Mouse (Mus musculus) brain, embryonic 14.5 days (tissue): ENCODE data around the gene Tmbim4. TPM values are rescaled to one million over a fixed set of nuclear protein-coding genes. Genes with fewer than 3 reads are reported as not detected.
A peak's percentile ranks its signal among the peaks of the same experiment; 100 is the strongest.
"Not testable (repeated sequence)": the region's sequence is repeated elsewhere in the genome, so short reads cannot be mapped to it uniquely, and the experiment has no call there.

ENCODE experiments used
- DNase-seq: peaks from one replicate; pipeline ENCODE4 v3.0.0-alpha.2; 2011; ENCODE audit warnings: low read depth
- CTCF ChIP-seq: fragments of 200-500 bp; IDR thresholded peaks from 2 replicates; pipeline ENCODE4 v1.5.1; 2012; ENCODE audit warnings: inconsistent platforms, mild to moderate bottlenecking, moderate library complexity, borderline replicate concordance; ENCODE audit not compliant: insufficient read depth, insufficient read length; ENCODE audit errors: extremely low read depth
- POLR2A ChIP-seq: fragments of 200-500 bp; IDR thresholded peaks from 2 replicates; pipeline ENCODE4 v1.6.1; 2012; ENCODE audit warnings: mild to moderate bottlenecking, inconsistent platforms, borderline replicate concordance; ENCODE audit not compliant: poor library complexity, insufficient read depth, insufficient read length, severe bottlenecking; ENCODE audit errors: extremely low read depth
- polyA plus RNA-seq: library from polyadenylated mRNA; depleted of rRNA; stranded (reverse); fragments of >200 nt; gene quantifications from 2 replicates; pipeline ENCODE4 v1.2.3, GENCODE M21; 2012

The Tmbim4 gene
- polyA plus RNA-seq, 1 experiment: 72.5 TPM

DNA sequence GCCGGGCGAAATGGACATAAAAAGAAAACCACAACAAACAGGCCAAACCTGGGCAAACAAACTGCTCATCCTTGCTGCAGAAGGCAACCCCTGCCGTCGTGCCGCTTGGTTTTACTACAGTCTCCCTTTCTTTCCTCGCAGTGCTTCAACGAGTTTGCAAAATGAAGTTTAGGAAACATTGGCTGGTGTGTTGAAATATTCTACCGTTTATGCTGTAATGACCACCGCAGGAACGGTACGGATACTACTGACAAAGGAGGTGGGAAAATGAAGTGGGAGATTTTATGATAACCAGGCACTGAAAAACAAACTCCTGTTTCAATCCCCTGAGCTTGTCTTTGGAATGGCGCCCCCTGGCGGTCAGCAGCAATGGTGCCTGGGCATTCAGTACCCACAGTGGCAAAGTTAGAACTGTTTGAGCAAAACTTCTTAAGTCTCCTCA lies 592 bp downstream of the Tmbim4 start, which contains the start of gene Irak3:
Gene Irak3, minus strand, starts transcription at position 170 of the 442 bp plus-strand sequence.
- no peak for TF ChIP-seq POLR2A
- peak; percentile 99 for TF ChIP-seq CTCF
- DNase-seq: peak; percentile 87

- TF ChIP-seq POLR2A: no peak
- TF ChIP-seq CTCF: no peak
- no peak for DNase-seq
These were observed 1.3 kb downstream of the Tmbim4 start for GRCm38 (mm10) chr10:120202467-120203250.

DNA sequence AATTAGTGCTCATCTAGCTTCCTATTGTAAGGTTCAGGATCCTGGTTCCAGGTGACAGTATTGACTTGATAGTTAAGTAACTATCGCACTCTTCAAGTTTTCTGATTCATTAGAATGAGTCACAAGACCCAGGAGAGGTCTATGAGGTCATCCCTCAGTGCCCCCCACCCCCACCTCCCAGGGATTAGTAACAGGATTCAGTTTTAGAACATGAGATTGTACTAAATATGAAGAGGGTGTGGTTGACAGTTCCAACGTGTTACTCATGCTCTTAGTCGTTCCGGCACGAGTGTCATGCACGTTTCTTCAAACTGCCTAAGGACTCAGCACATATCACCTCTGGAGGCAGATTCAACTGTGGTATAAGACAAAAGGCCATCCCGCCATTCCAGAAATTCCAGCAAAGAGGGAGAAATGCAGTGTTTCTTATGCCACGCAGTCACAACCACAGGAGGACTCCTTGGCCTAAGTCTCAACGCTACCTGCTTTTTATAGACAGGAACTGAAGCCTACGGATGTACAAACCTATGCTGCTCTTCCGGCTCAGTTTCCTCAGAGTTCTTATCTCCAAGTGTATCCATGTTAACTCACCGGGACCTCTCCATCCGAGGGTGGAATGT lies 3.3 kb downstream of the Tmbim4 start:
- TF ChIP-seq CTCF: no peak
- TF ChIP-seq POLR2A: no peak

GRCm38 (mm10) chr10:120208015-120208414 lies 6.6 kb downstream of the Tmbim4 start:
- TF ChIP-seq POLR2A: no peak
- TF ChIP-seq CTCF: no peak
- DNase-seq: no peak

More for the DNA sequence above, 3.3 kb downstream of the Tmbim4 start:
- no peak for DNase-seq

GRCm38 (mm10) chr10:120208575-120209538 lies 7.5 kb downstream of the Tmbim4 start:
- DNase-seq: peak; percentile 93
- TF ChIP-seq CTCF (peak; percentile 51; the same call in 1 of the 2 replicates), POLR2A (peak; percentile 34; the same call in 1 of the 2 replicates)

DNA sequence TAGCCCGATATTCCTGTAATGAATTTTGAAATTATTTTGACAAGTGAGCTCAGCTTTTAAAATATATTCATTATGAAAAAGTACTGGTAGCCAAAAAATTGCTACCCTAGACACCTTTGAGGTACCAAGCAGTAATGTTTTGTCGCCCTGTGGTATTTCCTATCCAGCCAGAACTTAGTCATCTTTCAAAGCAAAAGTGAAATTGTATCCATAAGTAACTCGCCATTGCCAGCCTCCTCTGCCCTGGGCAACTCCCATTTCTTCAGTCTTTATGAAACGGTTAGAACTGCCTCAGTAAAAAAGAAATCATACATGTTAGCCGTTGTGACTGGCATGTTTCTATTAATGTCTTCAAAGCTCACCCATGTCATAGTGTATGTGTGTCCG lies 8.1 kb downstream of the Tmbim4 start:
- no peak for DNase-seq
- TF ChIP-seq POLR2A: no peak

DNA sequence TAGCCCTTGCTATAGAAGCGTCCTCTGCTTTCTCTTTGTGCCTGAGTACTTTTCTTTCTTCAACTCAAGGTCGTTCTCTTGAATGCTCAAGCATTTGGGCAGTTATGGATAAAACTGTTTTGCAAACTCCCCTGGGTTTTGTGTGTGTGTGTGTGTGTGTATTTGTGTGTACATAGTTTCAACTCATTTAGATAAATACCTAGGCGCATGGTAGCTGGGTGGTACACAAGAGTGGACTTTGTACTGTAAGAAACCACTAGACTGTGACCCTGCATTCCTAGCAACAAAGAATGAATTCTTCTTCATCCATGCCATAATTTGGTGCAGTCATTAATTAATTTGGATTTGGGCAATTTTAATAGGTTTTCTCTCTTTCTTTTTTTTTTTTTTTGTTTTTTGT lies 8.7 kb downstream of the Tmbim4 start:
- TF ChIP-seq POLR2A: no peak
- TF ChIP-seq CTCF: no peak
- DNase-seq: no peak

DNA sequence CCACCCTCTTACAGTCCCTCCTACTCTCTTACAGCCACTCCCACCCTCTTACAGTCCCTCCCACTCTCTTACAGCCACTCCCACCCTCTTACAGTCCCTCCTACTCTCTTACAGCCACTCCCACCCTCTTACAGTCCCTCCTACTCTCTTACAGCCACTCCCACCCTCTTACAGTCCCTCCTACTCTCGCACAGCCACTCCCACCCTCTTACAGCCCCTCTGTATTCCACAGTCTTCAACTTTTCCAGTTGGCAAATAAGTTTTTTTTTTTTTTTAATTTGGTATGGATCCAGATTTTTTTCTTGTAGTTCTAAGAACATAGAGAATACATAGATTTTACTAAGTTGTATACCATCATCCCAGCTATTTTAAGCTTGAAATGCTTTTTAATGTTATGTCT lies 15.7 kb downstream of the Tmbim4 start:
- DNase-seq: not testable (repeated sequence)

DNA sequence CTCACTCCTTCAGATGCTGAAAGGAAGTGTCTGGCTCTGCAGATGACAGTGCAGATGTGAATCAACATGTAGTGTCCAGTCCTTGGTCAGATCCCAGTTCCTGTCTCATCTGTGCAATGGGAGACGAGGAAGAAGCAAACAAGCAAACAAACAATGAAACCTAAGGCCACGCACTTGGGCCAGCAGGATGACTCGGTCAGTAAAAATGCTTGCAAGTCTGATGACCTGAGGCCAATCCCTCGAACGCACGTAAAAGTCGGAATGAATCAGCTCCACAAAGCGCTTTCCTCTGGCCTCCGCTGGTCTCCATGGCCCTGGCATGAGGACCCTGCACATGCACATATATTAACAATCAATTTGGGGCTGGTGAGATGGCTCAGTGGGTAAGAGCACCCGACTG lies 17.6 kb downstream of the Tmbim4 start:
- no peak for DNase-seq
- TF ChIP-seq CTCF: no peak
- TF ChIP-seq POLR2A: no peak

GRCm38 (mm10) chr10:120219578-120220359 lies 18.4 kb downstream of the Tmbim4 start:
- TF ChIP-seq POLR2A: no peak
- DNase-seq: no peak

GRCm38 (mm10) chr10:120220776-120221175 lies 19.4 kb downstream of the Tmbim4 start:
- no peak for TF ChIP-seq CTCF
- no peak for TF ChIP-seq POLR2A
- no peak for DNase-seq
